Mouse (Mus musculus): ENCODE measurements around the gene Ttf2. TPM values are rescaled to one million over a fixed set of nuclear protein-coding genes. Genes with fewer than 3 reads are reported as not detected.
A peak's percentile ranks its signal among the peaks of the same experiment; 100 is the strongest.

Ttf2 gene
- polyA plus RNA-seq, 1 experiment from 2014 or later, result 29.6 TPM

GRCm38 (mm10) chr3:100895500-100895899 is 74.0 kb downstream of the Ttf2 start:
- no peak for TF ChIP-seq CTCF (IDR thresholded peaks at IDR 0.05)
- DNase-seq (ENCODE audit: low read depth, low spot score) (no peak), ATAC-seq (no peak)
- ChIA-PET CTCF (interaction anchor here (0.9 to 1.3 kb wide), 2 partner anchors 12 to 21 kb away, joined by 3 read pairs; no protein-coding TSS in a partner anchor), POLR2A (no interaction called here)
- no peaks in the 10 kb centered on the region for H3K27me3 ChIP-seq
- in situ Hi-C loops (cut with MboI; ENCODE audit: low pct_unique_long_range_greater_than_20kb), result no loop called here

- DNase-seq (ENCODE audit: low read depth, low spot score) (no peak), ATAC-seq (no peak)
- no peaks in the 10 kb centered on the region for H3K27me3 ChIP-seq
- no peak for TF ChIP-seq CTCF (IDR thresholded peaks at IDR 0.05)
- in situ Hi-C loops (cut with MboI; ENCODE audit: low pct_unique_long_range_greater_than_20kb), result no loop called here
- POLR2A ChIA-PET, result interaction anchor here (0.7 kb wide), 1 partner anchor 16 kb away, joined by 3 read pairs; no protein-coding TSS in a partner anchor
- CTCF ChIA-PET, result interaction anchor here (0.5 to 2.5 kb wide), 5 partner anchors 10 to 124 kb away, joined by 3 to 8 read pairs (median 3); no protein-coding TSS in a partner anchor
These were observed 76.8 kb downstream of the Ttf2 start for GRCm38 (mm10) chr3:100892383-100893335.

- H3K27me3 ChIP-seq, result no peaks in the 10 kb centered on the region
- ChIA-PET CTCF (interaction anchor here (0.9 to 1.6 kb wide), 3 partner anchors 8 to 32 kb away, joined by 3 to 5 read pairs (median 3); partner anchors contain the start of gene Trim45), POLR2A (no interaction called here)
- in situ Hi-C loops (cut with MboI; ENCODE audit: low pct_unique_long_range_greater_than_20kb), result no loop called here
- no peak for ATAC-seq
- TF ChIP-seq CTCF (IDR thresholded peaks at IDR 0.05), result no peak
- no peak for DNase-seq (ENCODE audit: low read depth, low spot score)
These were observed 79.1 kb downstream of the Ttf2 start for GRCm38 (mm10) chr3:100890406-100890805.

- DNase-seq (ENCODE audit: low read depth, low spot score) (peak; percentile 72), ATAC-seq (peak; percentile 82)
- in situ Hi-C loops (cut with MboI; ENCODE audit: low pct_unique_long_range_greater_than_20kb), result no loop called here
- POLR2A ChIA-PET, result interaction anchor here (0.7 kb wide), 1 partner anchor 17 kb away, joined by 7 read pairs; no protein-coding TSS in a partner anchor
- no peak for TF ChIP-seq CTCF (IDR thresholded peaks at IDR 0.05)
- H3K27me3 ChIP-seq, result no peaks in the 10 kb centered on the region
- CTCF ChIA-PET, result interaction anchor here (1.6 kb wide), 1 partner anchor 27 kb away, joined by 5 read pairs; no protein-coding TSS in a partner anchor
These were observed 80.2 kb downstream of the Ttf2 start for GRCm38 (mm10) chr3:100889234-100889633.

Other genes starting within 250 kb of the Ttf2 start
- 1.8 TPM for gene Vtcn1, start 144.2 kb downstream of the Ttf2 start, polyA plus RNA-seq (2021)
- gene Trim45, start 47.5 kb downstream of the Ttf2 start, polyA plus RNA-seq (2021), result 12.6 TPM
- gene Cd101, start 59.9 kb upstream of the Ttf2 start, polyA plus RNA-seq (2021), result not detected
- 160 TPM for gene Ptgfrn, start 140.6 kb upstream of the Ttf2 start, polyA plus RNA-seq (2021)

Data from Patski (cell line).